Mouse (Mus musculus) MN1 (cell line): ENCODE data around the gene Tmem63a.

ENCODE experiments used
- DNase-seq: peaks from one replicate; pipeline ENCODE4 v3.0.0-alpha.2; 2016; ENCODE audit warnings: low spot score

Gene Tmem63a

GRCm38 (mm10) chr1:181010171-181010932 is 68.2 kb downstream of the Tmem63a start:
- peak; percentile 37 for DNase-seq

GRCm38 (mm10) chr1:181011601-181012000 is 69.5 kb downstream of the Tmem63a start:
- no peak for DNase-seq

GRCm38 (mm10) chr1:181012416-181012815 is 70.3 kb downstream of the Tmem63a start:
- no peak for DNase-seq

- DNase-seq = no peak
These were observed 71.3 kb downstream of the Tmem63a start for GRCm38 (mm10) chr1:181013446-181013845.

GRCm38 (mm10) chr1:181014731-181015500 is 72.8 kb downstream of the Tmem63a start:
- DNase-seq = peak; percentile 79

GRCm38 (mm10) chr1:181015558-181015957 is 73.4 kb downstream of the Tmem63a start:
- DNase-seq = peak; percentile 51

- DNase-seq = no peak
These were observed 73.9 kb downstream of the Tmem63a start for GRCm38 (mm10) chr1:181016045-181016444.

- DNase-seq = peak; percentile 76
These were observed 74.5 kb downstream of the Tmem63a start for GRCm38 (mm10) chr1:181016532-181017131.

- peak; percentile 69 for DNase-seq
These were observed 75.1 kb downstream of the Tmem63a start for GRCm38 (mm10) chr1:181017212-181017711.

- no peak for DNase-seq
These were observed 75.8 kb downstream of the Tmem63a start for GRCm38 (mm10) chr1:181017890-181018420.

- no peak for DNase-seq
These were observed 78.8 kb downstream of the Tmem63a start, which contains the start of gene Ephx1 for GRCm38 (mm10) chr1:181020756-181021487. Ephx1 (minus strand) TSS chr1:181020904.

- no peak for DNase-seq
These were observed 79.3 kb downstream of the Tmem63a start for GRCm38 (mm10) chr1:181021488-181021865.

- DNase-seq = peak; percentile 75
These were observed 80.1 kb downstream of the Tmem63a start for GRCm38 (mm10) chr1:181022265-181022664.
